Mouse (Mus musculus): ENCODE measurements around the gene Gm20388. TPM values are rescaled to one million over a fixed set of nuclear protein-coding genes. Genes with fewer than 3 reads are reported as not detected.

Gm20388 gene
- total RNA-seq, 1 experiment from 2014 or later, result 10.0 TPM

DNA sequence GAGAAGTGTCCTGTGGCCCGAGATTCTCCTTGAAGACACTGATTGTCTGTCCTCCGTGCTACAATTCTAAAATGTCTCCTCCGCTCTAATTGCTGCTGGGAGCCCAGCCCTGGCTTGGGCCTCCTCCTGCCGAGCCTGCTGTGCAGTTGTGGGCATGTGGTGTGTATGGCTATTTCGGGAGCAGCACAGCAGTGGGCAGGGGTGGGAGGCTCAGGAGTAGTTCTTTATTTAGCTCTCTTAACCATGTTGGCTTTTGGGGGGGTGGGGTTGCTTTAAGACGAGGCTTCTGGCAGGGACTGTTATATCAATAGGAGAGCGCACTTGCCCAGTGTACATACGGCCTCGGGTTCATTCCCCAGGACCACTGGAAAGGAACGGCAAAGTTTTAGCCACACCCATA lies 1875.9 kb downstream of the Gm20388 start:
- no peak for ATAC-seq (replicated peaks; ENCODE audit: insufficient number of reproducible peaks, low FRiP score, low TSS enrichment, poor library complexity, severe bottlenecking)

GRCm38 (mm10) chr8:121788786-121789185 lies 1878.1 kb downstream of the Gm20388 start:
- no peak for ATAC-seq (replicated peaks; ENCODE audit: insufficient number of reproducible peaks, low FRiP score, low TSS enrichment, poor library complexity, severe bottlenecking)

DNA sequence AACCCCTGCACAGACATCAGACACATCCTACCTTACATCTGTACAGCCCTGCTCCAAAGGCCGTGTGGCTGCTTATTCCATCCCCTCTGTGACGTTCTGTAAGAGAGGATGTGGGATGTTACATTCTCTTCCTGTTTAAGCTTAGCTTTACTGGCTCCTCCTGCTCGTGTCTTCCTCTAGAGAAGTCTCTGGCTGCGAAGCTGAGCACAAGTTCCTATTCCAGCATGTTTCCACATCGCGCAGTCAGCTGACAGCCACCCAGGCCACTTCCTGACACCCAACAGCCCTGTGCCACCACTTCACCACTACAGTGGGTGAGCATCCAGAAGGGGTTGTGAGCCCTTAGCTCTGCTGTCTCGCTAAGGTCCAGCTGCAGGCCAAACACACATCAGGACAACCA lies 1881.5 kb downstream of the Gm20388 start:
- ATAC-seq (replicated peaks; ENCODE audit: insufficient number of reproducible peaks, low FRiP score, low TSS enrichment, poor library complexity, severe bottlenecking), result peak; percentile 83

DNA sequence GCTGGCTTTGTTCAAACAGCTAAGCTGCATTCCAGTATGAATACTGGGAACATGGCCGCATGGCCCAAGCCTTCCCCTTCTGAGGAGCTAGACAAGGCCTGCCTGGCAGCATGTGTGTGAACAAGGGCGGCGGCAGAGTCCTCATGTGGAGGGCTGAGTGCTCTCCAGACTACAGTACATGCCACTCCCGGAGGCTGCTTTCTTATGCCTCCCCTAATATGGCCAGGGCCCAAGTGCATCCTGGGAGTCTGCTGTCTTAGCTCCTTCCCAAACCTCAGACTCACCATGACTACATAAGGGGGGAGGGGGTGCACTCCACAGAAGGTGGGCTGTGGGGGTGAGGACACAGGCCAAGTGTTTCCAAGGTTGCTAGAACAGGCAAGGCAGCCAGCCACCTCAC lies 1882.0 kb downstream of the Gm20388 start:
- ATAC-seq (replicated peaks; ENCODE audit: insufficient number of reproducible peaks, low FRiP score, low TSS enrichment, poor library complexity, severe bottlenecking), result no peak

DNA sequence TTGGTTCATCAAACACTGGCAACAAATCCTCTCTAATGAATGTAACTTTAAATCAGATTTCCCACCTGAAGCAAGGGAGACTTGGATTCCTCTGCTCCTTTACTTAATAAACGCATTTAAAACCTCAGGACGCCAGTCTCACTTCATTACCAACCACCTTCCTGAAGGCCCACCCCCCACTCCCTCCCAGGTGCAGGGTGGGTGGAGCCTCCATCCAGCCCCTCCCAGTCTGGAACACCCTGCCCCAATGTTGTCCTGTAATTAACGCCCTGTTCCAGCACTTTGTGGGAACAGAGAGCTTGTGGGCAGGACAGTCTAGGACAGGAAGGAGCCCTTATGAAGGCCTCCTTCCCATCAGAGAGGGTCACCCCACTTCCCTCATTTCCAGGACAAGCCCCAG lies 1883.5 kb downstream of the Gm20388 start:
- no peak for ATAC-seq (replicated peaks; ENCODE audit: insufficient number of reproducible peaks, low FRiP score, low TSS enrichment, poor library complexity, severe bottlenecking)

- ATAC-seq (replicated peaks; ENCODE audit: insufficient number of reproducible peaks, low FRiP score, low TSS enrichment, poor library complexity, severe bottlenecking), result no peak
Observed at GRCm38 (mm10) chr8:121795461-121795860, 1884.8 kb downstream of the Gm20388 start.

GRCm38 (mm10) chr8:121796406-121796805 lies 1885.8 kb downstream of the Gm20388 start:
- no peak for ATAC-seq (replicated peaks; ENCODE audit: insufficient number of reproducible peaks, low FRiP score, low TSS enrichment, poor library complexity, severe bottlenecking)

- no peak for ATAC-seq (replicated peaks; ENCODE audit: insufficient number of reproducible peaks, low FRiP score, low TSS enrichment, poor library complexity, severe bottlenecking)
Observed at GRCm38 (mm10) chr8:121798401-121798800, 1887.8 kb downstream of the Gm20388 start.

DNA sequence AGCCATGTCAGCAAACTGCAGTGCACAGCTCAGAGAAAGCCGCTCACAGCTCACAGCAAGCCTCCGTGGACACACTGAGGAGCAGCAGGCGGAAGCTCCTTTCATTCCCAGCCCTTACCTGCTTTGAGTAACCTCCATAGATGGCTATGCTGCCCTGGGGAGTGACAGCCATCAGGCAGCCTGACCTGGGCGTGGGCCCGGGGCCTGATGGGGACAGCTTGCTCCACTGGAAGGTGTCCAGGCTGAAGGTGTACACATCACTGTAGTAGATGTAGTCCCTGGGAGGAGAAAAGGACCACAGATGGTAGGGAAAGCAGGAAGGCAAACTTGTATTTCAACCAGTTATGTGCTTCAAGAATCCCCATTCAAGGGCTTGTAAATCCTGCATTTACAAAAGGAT lies 1894.2 kb downstream of the Gm20388 start:
- ATAC-seq (replicated peaks; ENCODE audit: insufficient number of reproducible peaks, low FRiP score, low TSS enrichment, poor library complexity, severe bottlenecking), result no peak

GRCm38 (mm10) chr8:121806126-121806525 lies 1895.5 kb downstream of the Gm20388 start:
- no peak; the same call in 1 of the 2 replicates for ATAC-seq (replicated peaks; ENCODE audit: insufficient number of reproducible peaks, low FRiP score, low TSS enrichment, poor library complexity, severe bottlenecking)

- no peak for ATAC-seq (replicated peaks; ENCODE audit: insufficient number of reproducible peaks, low FRiP score, low TSS enrichment, poor library complexity, severe bottlenecking)
Observed at GRCm38 (mm10) chr8:121808032-121808431, 1897.4 kb downstream of the Gm20388 start.

- no peak for ATAC-seq (replicated peaks; ENCODE audit: insufficient number of reproducible peaks, low FRiP score, low TSS enrichment, poor library complexity, severe bottlenecking)
Observed at GRCm38 (mm10) chr8:121809524-121810155, 1899.0 kb downstream of the Gm20388 start.

DNA sequence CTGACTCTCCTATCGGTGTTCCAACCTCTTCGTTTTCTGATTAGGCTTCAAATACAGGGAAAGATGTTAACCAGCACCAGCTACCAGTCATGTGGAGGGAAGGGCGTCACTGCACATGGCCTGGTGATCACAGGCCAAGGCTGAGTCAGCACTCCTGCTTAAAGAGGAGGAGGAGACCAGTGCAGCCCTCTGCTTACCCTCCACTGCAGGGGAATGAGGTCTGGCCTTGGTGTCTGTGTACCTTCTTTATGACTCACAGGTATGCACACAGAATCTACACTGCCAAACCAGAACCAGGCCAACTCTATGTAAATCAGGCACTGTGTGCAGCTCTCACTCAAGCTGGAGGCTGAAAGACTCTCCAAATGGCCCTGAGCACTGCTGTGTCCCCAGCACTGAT lies 1900.9 kb downstream of the Gm20388 start:
- ATAC-seq (replicated peaks; ENCODE audit: insufficient number of reproducible peaks, low FRiP score, low TSS enrichment, poor library complexity, severe bottlenecking), result no peak

GRCm38 (mm10) chr8:121811931-121812570 lies 1901.4 kb downstream of the Gm20388 start:
- ATAC-seq (replicated peaks; ENCODE audit: insufficient number of reproducible peaks, low FRiP score, low TSS enrichment, poor library complexity, severe bottlenecking), result no peak

DNA sequence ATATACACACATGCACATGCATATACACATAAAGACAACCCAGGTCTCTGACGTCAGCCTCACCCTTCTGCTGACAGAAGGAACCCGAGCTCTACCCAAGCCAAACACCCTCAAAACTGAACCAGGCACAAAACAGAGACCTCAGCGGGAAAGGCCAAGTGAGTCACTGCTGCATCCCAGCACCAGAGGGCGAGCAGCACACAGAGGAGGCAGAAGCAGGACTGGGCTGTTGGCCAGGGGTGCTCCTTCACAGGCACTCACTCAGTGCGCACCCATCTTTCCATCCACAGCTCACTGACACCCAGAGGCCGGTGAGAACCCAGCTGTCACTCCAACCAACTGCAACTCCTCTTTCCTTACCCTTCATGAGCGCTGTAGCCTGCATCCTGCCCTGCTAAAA lies 1907.6 kb downstream of the Gm20388 start:
- no peak for ATAC-seq (replicated peaks; ENCODE audit: insufficient number of reproducible peaks, low FRiP score, low TSS enrichment, poor library complexity, severe bottlenecking)

DNA sequence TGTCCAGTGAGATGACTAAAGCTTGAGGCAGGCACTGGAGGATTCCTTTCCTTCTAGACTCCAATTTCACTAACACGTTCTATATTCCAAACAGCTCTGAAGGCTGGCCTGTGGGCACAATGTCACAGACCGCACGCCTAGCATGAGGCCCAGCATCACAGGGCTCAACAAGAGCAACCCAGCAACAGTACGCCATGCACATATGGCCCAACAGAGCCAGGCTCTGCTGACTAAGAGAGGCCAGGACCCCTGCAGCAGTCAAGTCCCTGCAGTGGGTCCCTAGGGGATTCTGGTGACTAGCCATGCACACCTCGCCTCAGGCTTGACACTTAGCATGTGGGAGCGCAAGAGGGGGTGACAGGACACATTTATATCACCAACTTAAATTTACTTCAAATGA lies 1910.2 kb downstream of the Gm20388 start:
- ATAC-seq (replicated peaks; ENCODE audit: insufficient number of reproducible peaks, low FRiP score, low TSS enrichment, poor library complexity, severe bottlenecking), result no peak

DNA sequence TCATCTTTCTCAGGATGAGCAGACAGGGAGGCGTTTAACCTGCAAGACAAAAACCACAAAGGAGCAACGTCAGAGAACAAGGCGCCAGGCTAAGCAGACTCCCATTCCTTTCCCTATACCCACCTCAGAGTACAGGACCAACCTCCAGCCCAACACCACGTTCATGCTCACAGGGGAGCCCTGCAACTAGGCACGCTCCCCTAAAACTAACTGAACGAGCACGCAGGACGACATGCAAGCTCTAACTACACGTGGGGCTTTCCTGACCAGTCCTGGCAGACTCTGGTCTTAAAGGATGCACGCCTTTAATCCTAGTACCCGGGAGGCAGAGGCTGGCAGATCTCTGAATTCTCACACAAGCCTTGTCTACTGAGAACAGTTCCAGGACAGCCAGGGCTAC lies 1910.7 kb downstream of the Gm20388 start:
- ATAC-seq (replicated peaks; ENCODE audit: insufficient number of reproducible peaks, low FRiP score, low TSS enrichment, poor library complexity, severe bottlenecking), result no peak

- no peak for ATAC-seq (replicated peaks; ENCODE audit: insufficient number of reproducible peaks, low FRiP score, low TSS enrichment, poor library complexity, severe bottlenecking)
Observed at GRCm38 (mm10) chr8:121821770-121822169, 1911.1 kb downstream of the Gm20388 start.

DNA sequence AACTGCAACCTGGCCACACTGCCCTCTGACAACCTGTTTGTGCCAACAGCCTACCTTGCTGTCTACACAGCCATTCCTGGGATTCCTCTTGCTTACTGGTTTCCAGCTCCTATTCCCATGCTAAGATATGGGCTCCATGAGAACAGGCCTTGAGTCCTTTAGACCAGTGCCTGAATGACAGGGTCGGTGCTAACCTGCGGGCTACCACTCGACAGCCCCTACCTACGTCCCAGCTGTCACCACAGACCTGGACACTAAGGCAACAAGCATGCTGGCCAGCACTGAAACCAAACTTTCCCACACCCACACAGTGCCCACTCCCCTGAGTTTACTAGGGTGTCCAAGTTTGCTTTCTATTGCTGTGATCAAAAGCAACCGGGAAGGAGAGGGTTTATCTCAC lies 1917.1 kb downstream of the Gm20388 start:
- ATAC-seq (replicated peaks; ENCODE audit: insufficient number of reproducible peaks, low FRiP score, low TSS enrichment, poor library complexity, severe bottlenecking), result no peak

DNA sequence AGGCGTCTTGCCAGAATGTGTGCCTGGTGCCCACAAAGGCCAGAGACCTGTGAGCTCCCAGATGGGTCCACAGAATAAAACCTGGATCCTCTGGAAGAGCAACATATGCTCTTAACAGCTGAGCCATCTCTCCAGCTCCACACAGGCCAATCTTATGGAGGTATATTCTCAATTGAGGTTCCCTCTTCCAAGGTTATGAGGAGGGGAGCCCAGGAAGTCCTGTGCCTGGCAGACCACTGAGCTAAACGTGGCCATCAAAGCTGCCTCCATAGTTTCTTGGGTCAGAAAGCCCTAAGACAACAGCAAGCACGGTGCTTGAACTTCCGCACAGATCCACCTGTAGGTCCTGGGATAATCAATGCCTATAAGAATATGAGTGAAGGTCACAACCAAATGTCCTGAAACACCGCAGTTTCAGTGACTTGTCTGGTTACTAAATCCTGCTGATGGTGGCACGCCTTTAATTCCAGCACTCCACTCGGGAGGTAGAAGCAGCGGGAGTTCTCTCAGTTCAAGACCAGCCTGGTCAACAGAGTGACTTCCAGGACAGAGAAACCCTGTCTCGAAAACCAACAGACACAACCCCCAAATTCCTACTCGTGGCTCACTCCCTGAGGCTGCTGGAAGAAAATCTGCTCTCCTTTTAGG lies 1917.9 kb downstream of the Gm20388 start:
- ATAC-seq (replicated peaks; ENCODE audit: insufficient number of reproducible peaks, low FRiP score, low TSS enrichment, poor library complexity, severe bottlenecking), result no peak

Measured in monocyte, adult 5-6 weeks (primary cell).